Mouse (Mus musculus): ENCODE results near the gene Tarbp1.
A peak's percentile ranks its signal among the peaks of the same experiment; 100 is the strongest.
"Not testable (repeated sequence)": the region's sequence is repeated elsewhere in the genome, so short reads cannot be mapped to it uniquely, and the experiment has no call there.

Gene Tarbp1

DNA sequence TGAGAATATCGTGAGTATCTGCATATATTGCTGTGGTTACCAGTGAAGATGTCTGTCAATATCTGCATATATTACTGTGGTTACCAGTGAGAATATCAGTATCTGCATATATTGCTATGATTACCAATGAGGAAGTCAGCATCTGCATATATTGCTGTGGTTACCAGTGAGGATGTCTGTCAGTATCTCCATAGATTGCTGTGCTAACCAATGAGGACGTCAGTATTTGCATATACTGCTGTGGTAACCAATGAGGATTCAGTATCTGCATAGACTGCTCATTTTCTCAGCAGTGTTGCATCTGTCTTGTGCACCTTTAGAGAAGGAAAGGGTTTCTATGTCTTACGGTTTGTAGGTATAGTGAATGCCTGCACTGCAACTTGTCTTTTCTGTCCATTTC is 54.0 kb downstream of the Tarbp1 start:
- DNase-seq (ENCODE audit: low read depth) = no peak

DNA sequence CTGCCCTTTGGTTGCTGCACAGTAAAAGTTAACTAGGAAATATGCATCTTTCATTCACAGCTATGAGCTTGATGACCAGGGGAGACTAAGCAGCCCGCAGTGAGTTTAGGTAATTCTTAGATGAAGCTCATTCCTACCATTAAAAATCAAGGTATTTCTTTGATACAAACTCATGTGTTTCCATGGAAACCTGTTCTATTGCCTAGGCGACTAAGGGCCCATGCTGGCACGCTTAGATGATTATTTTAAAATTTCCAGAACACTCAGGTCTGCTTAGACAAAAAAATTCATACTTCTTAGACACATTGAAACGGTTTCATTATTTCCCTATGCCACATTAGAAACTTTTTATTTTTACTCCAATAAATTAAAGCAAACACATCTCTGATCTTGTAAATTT is 69.8 kb downstream of the Tarbp1 start:
- no peak for DNase-seq (ENCODE audit: low read depth)

DNA sequence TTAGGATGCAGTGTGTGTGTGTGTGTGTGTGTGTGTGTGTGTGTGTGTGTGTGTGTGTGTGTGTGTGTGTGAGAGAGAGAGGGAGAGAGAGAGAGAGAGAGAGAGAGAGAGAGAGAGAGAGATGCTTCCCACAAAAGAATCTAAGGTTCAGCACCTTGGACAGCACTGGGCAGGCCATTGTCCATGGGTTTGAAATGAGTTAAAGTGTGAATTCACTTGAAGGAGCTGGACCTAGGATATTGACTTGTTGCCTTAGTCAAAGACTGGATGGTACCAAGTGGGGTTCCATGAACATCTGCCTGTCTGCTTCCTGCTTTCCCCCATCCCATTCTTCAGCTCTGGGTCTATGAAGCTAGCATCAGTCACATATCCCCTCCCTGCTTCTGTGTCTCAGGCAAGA is 70.3 kb downstream of the Tarbp1 start:
- DNase-seq (ENCODE audit: low read depth) = not testable (repeated sequence)

DNA sequence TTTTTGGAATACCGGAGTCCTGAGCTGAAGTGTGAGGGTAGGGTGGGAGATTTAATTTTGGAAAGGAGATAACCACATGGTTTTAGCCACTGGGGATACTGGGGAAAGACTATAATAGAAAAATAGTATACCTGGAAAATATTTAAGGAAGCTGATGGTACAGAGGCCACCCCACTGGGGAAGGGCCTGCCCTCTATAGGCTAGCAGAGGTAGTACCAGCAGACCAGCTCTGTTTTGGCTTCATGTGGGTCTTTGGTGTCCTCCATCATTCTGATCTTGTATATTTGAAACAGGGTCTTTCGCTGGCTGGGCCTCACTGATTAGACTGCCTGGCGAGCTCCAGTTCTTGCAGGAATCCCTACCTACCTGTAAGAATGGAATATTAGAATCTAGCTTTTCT is 76.5 kb downstream of the Tarbp1 start:
- no peak for DNase-seq (ENCODE audit: low read depth)

DNA sequence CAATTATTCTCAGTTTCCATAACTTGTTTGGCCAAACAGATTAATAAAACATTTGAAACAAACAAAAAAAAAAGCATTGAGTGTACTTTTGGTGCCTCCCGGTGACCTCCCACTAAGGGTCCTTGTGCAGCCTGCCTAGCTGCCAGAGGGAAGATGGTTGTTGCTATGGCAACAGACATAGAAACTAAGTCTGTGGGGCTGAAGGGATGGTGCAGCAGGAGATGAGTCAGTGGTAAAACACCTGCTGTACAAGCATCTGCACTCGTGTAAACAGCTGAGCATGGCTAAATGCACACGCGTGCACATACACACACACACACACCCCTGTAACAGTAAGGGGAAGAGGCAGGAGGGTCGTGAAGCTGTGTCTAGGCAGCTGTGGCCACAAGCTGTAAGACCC is 78.9 kb downstream of the Tarbp1 start:
- DNase-seq (ENCODE audit: low read depth) = no peak

DNA sequence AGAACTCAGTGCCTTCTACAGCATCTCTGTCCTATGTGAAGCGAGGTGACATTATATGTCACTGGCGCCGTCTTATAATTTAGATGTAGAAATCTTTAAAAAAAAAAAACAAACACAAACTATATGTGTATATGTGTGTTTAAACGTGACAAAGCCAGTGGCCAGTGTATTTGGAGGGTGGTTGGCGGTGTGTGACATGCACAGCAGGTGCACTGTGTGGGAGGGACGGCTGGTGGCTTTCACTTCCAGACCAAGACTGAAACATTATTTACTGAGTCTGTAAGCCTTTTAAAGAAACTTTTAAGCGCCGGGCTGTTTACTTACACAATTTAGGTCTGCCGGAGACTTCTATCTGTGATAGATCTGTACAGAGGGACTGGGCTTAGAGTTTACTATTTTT is 79.5 kb downstream of the Tarbp1 start:
- DNase-seq (ENCODE audit: low read depth) = no peak

DNA sequence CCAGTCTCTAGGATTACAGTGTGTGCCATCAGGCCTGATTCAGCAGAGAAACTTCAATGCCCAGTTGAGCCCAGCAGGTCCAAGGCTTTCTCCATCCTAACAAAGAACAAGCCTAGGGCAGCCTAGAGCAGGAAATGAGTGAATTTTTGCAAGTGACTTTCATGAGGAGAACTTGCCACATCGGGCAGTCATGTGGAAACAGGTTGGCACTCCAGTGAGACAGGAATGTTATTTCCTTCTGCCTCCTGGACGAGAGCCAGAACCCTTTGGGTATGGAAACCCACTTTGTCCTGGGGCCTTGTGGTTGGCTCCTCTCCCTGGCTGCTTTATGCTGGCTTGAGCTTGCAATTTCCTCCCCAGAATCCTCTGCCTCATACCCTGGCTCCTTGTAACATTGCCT is 83.3 kb downstream of the Tarbp1 start:
- DNase-seq (ENCODE audit: low read depth) = peak; percentile 27

DNA sequence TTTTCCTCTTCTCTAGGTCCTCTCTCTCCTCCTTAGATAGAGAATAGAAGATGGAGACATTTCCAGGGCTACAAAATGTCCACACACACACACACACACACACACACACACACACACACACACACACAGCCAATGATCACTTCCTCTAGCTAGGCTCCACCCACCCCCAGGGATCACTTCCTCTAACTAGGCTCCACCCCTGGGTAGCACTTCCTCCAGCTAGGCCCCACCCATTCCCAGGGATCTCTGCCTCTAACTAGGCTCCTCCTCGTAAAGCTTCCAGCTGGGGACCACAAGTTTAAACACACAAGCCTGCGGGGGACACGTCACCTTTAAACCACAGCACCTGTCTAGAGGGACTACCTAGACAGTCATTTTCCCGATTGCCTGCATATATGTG is 87.3 kb downstream of the Tarbp1 start:
- DNase-seq (ENCODE audit: low read depth) = no peak

DNA sequence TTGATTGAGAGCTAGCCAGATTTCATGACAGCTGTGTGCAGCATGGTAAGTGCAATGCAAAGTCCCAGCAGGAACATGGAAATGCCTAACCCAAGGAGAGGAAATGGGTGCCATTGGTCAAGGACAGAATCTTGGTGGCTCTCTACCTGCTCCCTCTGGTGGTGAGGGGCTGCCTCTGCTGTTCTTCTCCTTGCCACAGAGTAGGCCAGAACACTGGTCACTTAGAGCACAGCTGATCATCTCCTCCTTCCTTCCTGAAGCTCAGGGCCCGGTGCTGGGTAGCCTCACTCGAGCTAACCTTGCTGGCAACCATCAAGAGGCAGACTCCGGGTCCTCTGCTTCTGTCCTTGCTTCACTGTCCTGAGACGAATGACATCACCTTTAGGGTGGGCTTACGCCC is 92.1 kb downstream of the Tarbp1 start:
- no peak for DNase-seq (ENCODE audit: low read depth)

DNA sequence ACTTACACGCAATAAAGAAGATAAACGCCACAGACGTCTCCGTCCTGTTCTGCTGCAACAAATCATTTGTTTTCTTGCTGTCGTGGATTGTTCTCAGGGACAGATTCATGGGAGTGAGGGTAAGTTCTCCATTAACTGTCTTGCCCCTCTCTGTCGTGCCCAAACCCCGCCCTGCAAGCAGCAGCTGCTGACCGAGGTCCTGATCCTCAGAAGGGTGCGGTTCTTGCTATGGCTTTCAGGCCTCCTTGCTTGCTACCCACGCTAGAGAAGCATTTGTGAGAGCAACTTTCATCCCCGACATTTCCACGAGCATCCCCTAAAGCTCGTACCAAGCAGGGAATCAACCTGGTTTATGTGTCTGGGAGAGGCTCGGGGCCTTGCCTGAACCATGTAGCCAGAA is 92.6 kb downstream of the Tarbp1 start:
- DNase-seq (ENCODE audit: low read depth) = no peak

DNA sequence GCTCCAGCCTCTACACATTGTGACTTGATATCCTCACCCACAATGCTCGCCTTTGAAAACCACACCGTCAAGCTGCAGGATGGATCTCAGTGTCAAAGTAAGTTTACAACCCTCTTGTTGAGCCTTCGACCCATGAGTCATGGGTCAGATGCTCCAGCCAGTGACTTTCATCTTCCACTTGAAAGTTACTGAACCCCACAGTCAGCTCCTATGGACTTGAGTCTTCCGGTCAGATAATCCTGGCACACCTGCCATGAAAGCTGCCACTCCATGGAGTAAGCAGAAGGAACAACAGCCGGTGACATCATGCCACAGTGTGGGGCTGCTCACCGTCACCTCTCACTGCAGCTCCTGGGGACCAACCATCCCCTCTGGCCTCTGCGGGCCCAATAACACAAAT is 93.6 kb downstream of the Tarbp1 start:
- DNase-seq (ENCODE audit: low read depth) = no peak

DNA sequence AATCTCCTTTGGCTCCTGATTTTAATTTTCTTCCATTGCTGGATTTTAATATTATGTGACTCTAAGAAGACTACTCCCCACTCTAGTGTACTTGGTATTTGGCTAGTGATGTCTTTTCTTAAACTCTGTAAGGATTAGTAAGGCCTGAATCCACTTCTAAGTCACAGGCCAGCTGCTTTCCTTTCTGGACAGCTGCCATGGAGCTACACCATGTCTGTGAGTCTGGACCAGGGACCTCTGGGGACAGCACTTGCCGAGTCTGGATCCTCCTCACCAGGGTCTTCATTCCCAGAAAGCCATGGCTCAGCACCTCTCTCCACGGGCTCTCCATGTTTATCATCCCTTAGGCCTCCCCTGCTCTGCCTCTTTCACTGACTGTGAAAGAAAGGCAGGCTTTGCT is 94.7 kb downstream of the Tarbp1 start:
- DNase-seq (ENCODE audit: low read depth) = no peak

DNA sequence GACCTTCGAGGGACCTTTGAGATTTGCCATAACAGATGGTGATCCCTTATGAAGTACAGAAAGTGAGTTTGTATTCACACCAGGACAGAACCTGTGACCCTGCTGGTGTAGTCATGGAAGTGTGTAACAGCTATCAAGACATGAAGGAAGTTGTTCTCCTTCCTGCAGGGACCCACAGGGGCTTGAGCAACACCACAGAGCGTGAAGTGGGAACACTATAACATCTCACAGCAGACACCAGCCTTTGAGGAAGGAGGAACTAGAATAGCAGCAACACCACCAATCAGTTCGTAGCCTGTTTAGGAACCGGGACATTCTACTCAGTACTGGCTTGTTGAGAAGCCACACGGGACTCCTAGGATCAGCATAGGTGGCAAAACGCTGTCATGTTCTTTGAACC is 95.3 kb downstream of the Tarbp1 start:
- no peak for DNase-seq (ENCODE audit: low read depth)
